Mouse (Mus musculus) forebrain, embryonic 11.5 days (tissue): ENCODE measurements at regions not wholly inside any gene's neighbourhood (a gene's known extent, or its start where the extent isn't known, plus 50 kb on each side); places are given as distances from the start of the nearest gene placed in this dataset.

Source experiments
- ATAC-seq: fragments of 200-750 bp; cut with Nextera tagmentation; replicated peaks from 2 replicates; pipeline ENCODE4 v1.8.0; 2017; ENCODE audit warnings: moderate TSS enrichment; ENCODE audit not compliant: low FRiP score
- DNase-seq: peaks from one replicate; pipeline ENCODE4 v3.0.0-alpha.2; 2017; ENCODE audit warnings: low spot score
- H3K27ac ChIP-seq: fragments of 300-500 bp; sonication (generic); 2 replicates; pipeline ENCODE4 v1.5.1; 2014; ENCODE audit warnings: low read depth, low read length
- H3K27me3 ChIP-seq: fragments of 300-500 bp; sonication (generic); 2 replicates; pipeline ENCODE4 v1.6.1; 2014; ENCODE audit warnings: mild to moderate bottlenecking, low read length, mixed read lengths; ENCODE audit not compliant: control insufficient read depth, insufficient read depth
- H3K36me3 ChIP-seq: fragments of 300-500 bp; sonication (generic); 2 replicates; pipeline ENCODE4 v1.6.1; 2014; ENCODE audit warnings: mild to moderate bottlenecking, low read length, moderate library complexity, mixed read lengths; ENCODE audit not compliant: control insufficient read depth, insufficient read depth
- H3K4me1 ChIP-seq: fragments of 300-500 bp; sonication (generic); replicated peaks from 2 replicates; pipeline ENCODE4 v1.6.1; 2014; ENCODE audit warnings: low read length, mixed read lengths; ENCODE audit not compliant: control insufficient read depth, insufficient read depth
- H3K4me2 ChIP-seq: fragments of 300-500 bp; sonication (generic); 2 replicates; pipeline ENCODE4 v1.6.1; 2014; ENCODE audit warnings: low read depth, mild to moderate bottlenecking, low read length, moderate library complexity, mixed read lengths; ENCODE audit not compliant: severe bottlenecking
- H3K4me3 ChIP-seq: fragments of 300-500 bp; sonication (generic); 2 replicates; pipeline ENCODE4 v1.5.1; 2014; ENCODE audit warnings: low read depth, low read length
- H3K9ac ChIP-seq: fragments of 300-500 bp; sonication (generic); 2 replicates; pipeline ENCODE4 v1.6.1; 2014; ENCODE audit warnings: low read length
- H3K9me3 ChIP-seq: fragments of 300-500 bp; sonication (generic); 2 replicates; pipeline ENCODE4 v1.6.1; 2016; ENCODE audit warnings: low read length, mixed read lengths; ENCODE audit not compliant: control insufficient read depth
- WGBS: fragments of 180-500 bp; shearing (Covaris S2); extraction: QIAGEN DNeasy Blood & Tissue Kit; methylation state at CpG from one replicate; pipeline ENCODE4 v1.1.7; 2014; 5-methylcytosine and 5-hydroxymethylcytosine counted together

- 85% methylated on average over 5 of the region's 5 CpGs for WGBS
- no peaks in the 10 kb centered on the region for H3K4me1 ChIP-seq
- H3K9ac ChIP-seq: no peak overlapping the region
- H3K27ac ChIP-seq: no peak overlapping the region
- no peaks in the 10 kb centered on the region for H3K36me3 ChIP-seq
- DNase-seq: no peak
- no peaks in the 10 kb centered on the region for H3K27me3 ChIP-seq
- H3K9me3 ChIP-seq: no peaks in the 10 kb centered on the region
- H3K4me2 ChIP-seq: no peak overlapping the region
- ATAC-seq: no peak
- H3K4me3 ChIP-seq: no peak overlapping the region
Observed at GRCm38 (mm10) chr10:19118569-19119280, 103.3 kb upstream of the Tnfaip3 start.

- Histone ChIP-seq H3K36me3 (no peaks in the 10 kb centered on the region), H3K27ac (no peak overlapping the region), H3K4me1 (no peaks in the 10 kb centered on the region), H3K9me3 (no peaks in the 10 kb centered on the region), H3K9ac (no peak overlapping the region), H3K4me2 (no peak overlapping the region), H3K27me3 (no peaks in the 10 kb centered on the region), H3K4me3 (no peak overlapping the region)
- ATAC-seq: 0 out of 2 replicates have a peak, but pooled peaks have one; percentile 39
- WGBS: 47% methylated on average over 9 of the region's 9 CpGs
- no peak for DNase-seq
Observed at GRCm38 (mm10) chr10:19117071-19117605, 101.7 kb upstream of the Tnfaip3 start.

- Histone ChIP-seq H3K9me3 (no peaks in the 10 kb centered on the region), H3K27ac (no peak overlapping the region), H3K4me1 (no peaks in the 10 kb centered on the region), H3K9ac (no peak overlapping the region), H3K36me3 (no peaks in the 10 kb centered on the region), H3K4me3 (no peak overlapping the region), H3K4me2 (no peak overlapping the region), H3K27me3 (no peaks in the 10 kb centered on the region)
- WGBS: 55% methylated on average over 2 of the region's 2 CpGs
- no peak for DNase-seq
- no peak for ATAC-seq
Observed at GRCm38 (mm10) chr10:19112459-19112858, 97.0 kb upstream of the Tnfaip3 start.

- Histone ChIP-seq H3K27me3 (no peaks in the 10 kb centered on the region), H3K4me2 (no peak overlapping the region), H3K27ac (no peak overlapping the region), H3K36me3 (no peaks in the 10 kb centered on the region), H3K9ac (no peak overlapping the region), H3K9me3 (no peaks in the 10 kb centered on the region), H3K4me1 (no peaks in the 10 kb centered on the region), H3K4me3 (no peak overlapping the region)
- ATAC-seq: no peak
- 73% methylated on average over 6 of the region's 6 CpGs for WGBS
- DNase-seq: no peak
Observed at GRCm38 (mm10) chr10:19105231-19105681, 89.8 kb upstream of the Tnfaip3 start.

GRCm38 (mm10) chr10:19104671-19105203 lies 89.3 kb upstream of the Tnfaip3 start:
- Histone ChIP-seq H3K36me3 (no peaks in the 10 kb centered on the region), H3K9ac (no peak overlapping the region), H3K27me3 (no peaks in the 10 kb centered on the region), H3K4me3 (no peak overlapping the region), H3K9me3 (no peaks in the 10 kb centered on the region), H3K4me2 (no peak overlapping the region), H3K27ac (no peak overlapping the region), H3K4me1 (no peaks in the 10 kb centered on the region)
- WGBS: 81% methylated on average over 5 of the region's 5 CpGs
- DNase-seq (no peak), ATAC-seq (no peak)

GRCm38 (mm10) chr10:19099369-19100285 lies 84.2 kb upstream of the Tnfaip3 start:
- ATAC-seq: no peak
- H3K4me3 ChIP-seq: no peak overlapping the region
- WGBS: 87% methylated on average over 10 of the region's 10 CpGs

GRCm38 (mm10) chr10:19094297-19094696 lies 78.8 kb upstream of the Tnfaip3 start:
- Histone ChIP-seq H3K9me3 (no peaks in the 10 kb centered on the region), H3K4me2 (no peak overlapping the region), H3K27me3 (no peaks in the 10 kb centered on the region), H3K4me1 (no peaks in the 10 kb centered on the region), H3K36me3 (no peaks in the 10 kb centered on the region), H3K27ac (no peak overlapping the region), H3K9ac (no peak overlapping the region), H3K4me3 (no peak overlapping the region)
- 65% methylated on average over 8 of the region's 8 CpGs for WGBS
- DNase-seq (no peak), ATAC-seq (no peak)

More at GRCm38 (mm10) chr10:19099369-19100285, 84.2 kb upstream of the Tnfaip3 start:
- no peak for DNase-seq
- Histone ChIP-seq H3K36me3 (no peaks in the 10 kb centered on the region), H3K27ac (no peak overlapping the region), H3K9me3 (no peaks in the 10 kb centered on the region), H3K27me3 (no peaks in the 10 kb centered on the region), H3K4me2 (no peak overlapping the region), H3K4me1 (no peaks in the 10 kb centered on the region), H3K9ac (no peak overlapping the region)

GRCm38 (mm10) chr10:19093689-19094088 lies 78.2 kb upstream of the Tnfaip3 start:
- Histone ChIP-seq H3K27ac (no peak overlapping the region), H3K9ac (no peak overlapping the region), H3K4me1 (no peaks in the 10 kb centered on the region), H3K27me3 (no peaks in the 10 kb centered on the region), H3K9me3 (no peaks in the 10 kb centered on the region), H3K4me2 (no peak overlapping the region), H3K36me3 (no peaks in the 10 kb centered on the region), H3K4me3 (no peak overlapping the region)
- DNase-seq (no peak), ATAC-seq (no peak)
- WGBS: 89% methylated on average over 3 of the region's 3 CpGs
